Mouse (Mus musculus): Measurements from ENCODE around the gene Mri1. TPM values are rescaled to one million over a fixed set of nuclear protein-coding genes. Genes with fewer than 3 reads are reported as not detected.
A peak's percentile ranks its signal among the peaks of the same experiment; 100 is the strongest.

Gene Mri1
- polyA plus RNA-seq, 1 experiment: 32.9 TPM

DNA sequence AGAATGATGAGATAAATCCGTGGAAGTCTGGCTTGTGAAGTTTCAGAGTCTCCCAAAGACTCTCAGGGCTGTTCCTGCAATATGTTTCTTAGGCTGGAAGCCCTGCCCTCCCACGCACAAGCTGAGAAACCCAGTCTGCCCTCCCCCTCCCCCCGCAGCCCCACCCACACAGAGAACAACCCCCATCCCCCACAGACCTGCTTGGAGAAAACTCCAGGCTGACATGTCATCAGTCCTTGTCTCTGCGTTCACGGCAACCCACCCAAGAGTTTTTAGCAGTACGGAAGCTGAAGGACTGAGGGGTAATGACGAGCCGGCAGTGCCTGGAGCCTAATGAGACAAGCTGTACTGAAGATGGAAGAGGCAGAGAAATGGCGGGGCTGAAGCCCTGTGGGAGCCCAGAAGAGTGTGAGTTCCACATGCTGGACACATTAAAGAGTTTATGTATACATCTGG is 27.5 kb upstream of the Mri1 start:
- no peak for TF ChIP-seq POLR2A (IDR thresholded peaks at IDR 0.05; ENCODE audit: borderline replicate concordance, insufficient read depth, low read length)
- TF ChIP-seq CTCF (IDR thresholded peaks at IDR 0.05; ENCODE audit: borderline replicate concordance, insufficient read depth, low read depth, low read length): no peak
- DNase-seq: peak in 1 of 2 experiments; percentile 29
- no peaks in the 10 kb centered on the region for H3K4me1 ChIP-seq (ENCODE audit: control insufficient read depth, insufficient read depth, low read length)
- peak overlapping the region; percentile 33 for H3K4me3 ChIP-seq (replicated peaks; ENCODE audit: insufficient read depth, low read depth, low read length)
- H3K27ac ChIP-seq (ENCODE audit: insufficient read depth, low read length): peak overlapping the region; percentile 46; the same call in 1 of the 2 replicates
- H3K27me3 ChIP-seq (ENCODE audit: control insufficient read depth, insufficient read depth, low read length): no peaks in the 10 kb centered on the region
- 28% methylated on average over 9 of the region's 9 CpGs for WGBS

- no peak for TF ChIP-seq POLR2A (IDR thresholded peaks at IDR 0.05; ENCODE audit: borderline replicate concordance, insufficient read depth, low read length)
- no peak for TF ChIP-seq CTCF (IDR thresholded peaks at IDR 0.05; ENCODE audit: borderline replicate concordance, insufficient read depth, low read depth, low read length)
- Histone ChIP-seq H3K27ac (ENCODE audit: insufficient read depth, low read length) (no peak overlapping the region), H3K4me1 (ENCODE audit: control insufficient read depth, insufficient read depth, low read length) (no peaks in the 10 kb centered on the region), H3K4me3 (replicated peaks; ENCODE audit: insufficient read depth, low read depth, low read length) (no peak overlapping the region), H3K27me3 (ENCODE audit: control insufficient read depth, insufficient read depth, low read length) (no peaks in the 10 kb centered on the region; the same call in 1 of the 2 replicates)
- 73% methylated on average over 10 of the region's 10 CpGs for WGBS
- DNase-seq: no peak
Observed at GRCm38 (mm10) chr8:84280777-84281176, 23.7 kb upstream of the Mri1 start.

DNA sequence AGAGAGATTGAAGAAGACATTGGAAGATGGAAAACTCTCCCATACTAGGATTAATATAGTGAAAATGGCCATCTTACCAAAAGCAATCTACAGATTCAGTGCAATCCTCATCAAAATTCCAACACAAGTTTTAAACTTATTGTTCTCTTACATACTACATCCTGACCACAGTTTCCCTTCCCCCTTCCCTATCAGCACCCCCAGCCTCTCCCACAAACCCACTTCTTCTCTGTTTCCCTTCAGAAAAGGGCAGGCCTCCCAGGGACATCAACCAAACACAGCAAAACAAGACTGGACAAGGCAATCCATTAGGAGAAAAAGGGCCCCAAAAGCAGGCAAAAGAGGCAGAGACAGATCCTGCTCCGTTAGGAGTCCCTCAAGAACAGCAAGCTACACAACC is 19.3 kb upstream of the Mri1 start:
- no peaks in the 10 kb centered on the region for H3K4me1 ChIP-seq (ENCODE audit: control insufficient read depth, insufficient read depth, low read length)
- no peak overlapping the region for H3K4me3 ChIP-seq (replicated peaks; ENCODE audit: insufficient read depth, low read depth, low read length)
- TF ChIP-seq POLR2A (IDR thresholded peaks at IDR 0.05; ENCODE audit: borderline replicate concordance, insufficient read depth, low read length) (no peak), CTCF (IDR thresholded peaks at IDR 0.05; ENCODE audit: borderline replicate concordance, insufficient read depth, low read depth, low read length) (no peak)
- no peaks in the 10 kb centered on the region; the same call in 1 of the 2 replicates for H3K27me3 ChIP-seq (ENCODE audit: control insufficient read depth, insufficient read depth, low read length)
- 61% methylated on average over 1 of the region's 1 CpGs for WGBS
- no peak overlapping the region for H3K27ac ChIP-seq (ENCODE audit: insufficient read depth, low read length)
- DNase-seq: no peak

DNA sequence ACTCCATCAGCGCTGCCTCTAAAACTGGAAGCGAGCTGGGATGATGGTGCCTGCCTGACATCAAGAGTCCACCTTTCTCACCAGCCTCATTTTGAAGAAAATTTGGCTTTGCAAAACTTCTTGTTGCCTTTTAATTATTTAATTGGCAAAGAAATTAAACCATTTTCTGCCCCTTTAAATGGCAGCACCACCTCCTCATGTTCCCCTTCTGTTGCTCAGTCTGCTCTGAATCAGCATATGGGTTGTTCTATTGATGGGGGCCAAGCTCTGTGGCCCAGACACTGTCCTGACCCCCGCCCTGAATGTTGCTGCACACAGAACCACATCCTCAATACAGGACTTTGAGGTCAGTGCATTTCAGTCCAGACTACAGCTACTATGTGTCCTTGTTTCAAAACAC is 16.8 kb upstream of the Mri1 start:
- Histone ChIP-seq H3K27me3 (ENCODE audit: control insufficient read depth, insufficient read depth, low read length) (no peaks in the 10 kb centered on the region; the same call in 1 of the 2 replicates), H3K27ac (ENCODE audit: insufficient read depth, low read length) (no peak overlapping the region), H3K4me3 (replicated peaks; ENCODE audit: insufficient read depth, low read depth, low read length) (no peak overlapping the region), H3K4me1 (ENCODE audit: control insufficient read depth, insufficient read depth, low read length) (0 out of 2 replicates have a peak, but pooled peaks cover 4% of the 10 kb centered on the region)
- no peak for DNase-seq
- TF ChIP-seq CTCF (IDR thresholded peaks at IDR 0.05; ENCODE audit: borderline replicate concordance, insufficient read depth, low read depth, low read length): no peak
- TF ChIP-seq POLR2A (IDR thresholded peaks at IDR 0.05; ENCODE audit: borderline replicate concordance, insufficient read depth, low read length): no peak
- WGBS: 74% methylated on average over 3 of the region's 3 CpGs

- no peak for TF ChIP-seq CTCF (IDR thresholded peaks at IDR 0.05; ENCODE audit: borderline replicate concordance, insufficient read depth, low read depth, low read length)
- no peak overlapping the region for H3K4me3 ChIP-seq (replicated peaks; ENCODE audit: insufficient read depth, low read depth, low read length)
- H3K4me1 ChIP-seq (ENCODE audit: control insufficient read depth, insufficient read depth, low read length): 0 out of 2 replicates have a peak, but pooled peaks cover 8% of the 10 kb centered on the region
- WGBS: 85% methylated on average over 4 of the region's 4 CpGs
- H3K27ac ChIP-seq (ENCODE audit: insufficient read depth, low read length): no peak overlapping the region
- no peaks in the 10 kb centered on the region; the same call in 1 of the 2 replicates for H3K27me3 ChIP-seq (ENCODE audit: control insufficient read depth, insufficient read depth, low read length)
- DNase-seq: no peak
Observed at GRCm38 (mm10) chr8:84272302-84272701, 15.2 kb upstream of the Mri1 start.

DNA sequence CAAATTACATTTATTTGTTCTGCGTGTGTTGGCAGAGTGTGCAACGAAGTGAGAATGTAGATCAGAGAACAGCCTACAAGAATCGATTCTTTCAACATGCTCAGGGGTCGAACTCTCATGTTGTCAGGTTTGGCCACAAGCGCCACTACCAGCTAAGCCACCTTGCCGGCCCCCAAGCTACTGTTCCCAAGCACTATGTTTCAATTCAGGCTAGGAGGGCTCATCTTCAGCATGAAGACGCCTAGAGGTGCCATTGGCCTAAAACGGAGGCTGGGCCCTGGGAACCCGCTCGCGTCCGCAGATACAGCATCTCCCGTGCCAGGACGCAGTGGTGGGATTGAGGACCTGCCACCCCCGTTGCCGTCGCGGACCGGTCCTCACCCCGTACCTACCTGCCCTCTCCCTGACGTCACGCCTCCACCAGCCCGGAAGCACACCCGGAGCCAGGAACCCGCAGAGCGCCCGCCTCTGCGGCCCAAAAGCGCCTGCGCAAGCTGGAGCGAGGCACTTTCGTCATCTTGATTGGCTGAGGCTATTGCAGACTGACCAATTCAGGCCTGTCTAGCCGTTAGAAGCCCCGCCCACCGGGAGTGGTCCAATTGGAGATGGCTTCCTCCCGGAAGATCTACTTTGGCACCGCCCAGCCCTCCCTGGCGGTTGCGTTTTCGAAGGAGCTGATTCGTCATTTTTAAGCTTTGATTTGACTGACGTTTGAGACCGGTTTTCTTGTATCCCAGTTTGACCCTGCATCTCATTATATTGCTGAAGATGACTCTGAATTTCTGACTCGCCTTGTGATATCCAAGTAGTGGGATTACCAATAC is 13.0 kb upstream of the Mri1 start, which contains the start of gene Ccdc130:
Gene Ccdc130 (minus strand): TSS at position 431 of the 824 bp plus-strand sequence.
- Histone ChIP-seq H3K4me3 (replicated peaks; ENCODE audit: insufficient read depth, low read depth, low read length) (peak within 1 kb of the TSS; percentile 89), H3K4me1 (ENCODE audit: control insufficient read depth, insufficient read depth, low read length) (0 out of 2 replicates have a peak, but pooled peaks cover 8% of the 10 kb centered on the region), H3K27ac (ENCODE audit: insufficient read depth, low read length) (peak within 1 kb of the TSS; percentile 56), H3K27me3 (ENCODE audit: control insufficient read depth, insufficient read depth, low read length) (no peaks in the 10 kb centered on the region)
- DNase-seq: peak; percentile 100
- TF ChIP-seq CTCF (IDR thresholded peaks at IDR 0.05; ENCODE audit: borderline replicate concordance, insufficient read depth, low read depth, low read length) (no peak), POLR2A (IDR thresholded peaks at IDR 0.05; ENCODE audit: borderline replicate concordance, insufficient read depth, low read length) (peak; percentile 98)
- 1% methylated on average over 44 of the region's 44 CpGs for WGBS

DNA sequence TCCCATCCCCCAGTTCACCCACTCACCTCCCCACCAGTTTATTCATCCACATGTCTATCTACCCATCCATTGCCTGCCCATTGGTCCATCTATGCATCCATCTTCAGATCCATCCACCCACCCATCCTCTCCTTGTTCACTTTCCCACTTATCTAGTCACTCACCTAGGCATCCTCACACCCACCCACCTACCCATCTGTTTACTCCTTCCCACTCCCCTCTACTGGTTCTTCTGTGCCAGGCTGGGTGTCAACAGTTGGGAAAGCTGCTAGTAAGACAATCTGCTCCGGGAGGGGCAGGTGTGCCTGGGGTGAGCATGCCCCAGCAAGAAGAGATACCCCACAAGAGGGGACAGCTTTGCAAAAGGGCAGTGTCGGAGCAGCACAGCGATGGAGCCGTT is 4.0 kb upstream of the Mri1 start:
- 87% methylated on average over 4 of the region's 4 CpGs for WGBS
- Histone ChIP-seq H3K27ac (ENCODE audit: insufficient read depth, low read length) (no peak overlapping the region), H3K4me3 (replicated peaks; ENCODE audit: insufficient read depth, low read depth, low read length) (no peak overlapping the region), H3K4me1 (ENCODE audit: control insufficient read depth, insufficient read depth, low read length) (peaks cover 6% of the 10 kb centered on the region), H3K27me3 (ENCODE audit: control insufficient read depth, insufficient read depth, low read length) (no peaks in the 10 kb centered on the region)
- no peak for TF ChIP-seq CTCF (IDR thresholded peaks at IDR 0.05; ENCODE audit: borderline replicate concordance, insufficient read depth, low read depth, low read length)
- no peak for TF ChIP-seq POLR2A (IDR thresholded peaks at IDR 0.05; ENCODE audit: borderline replicate concordance, insufficient read depth, low read length)
- DNase-seq: no peak

DNA sequence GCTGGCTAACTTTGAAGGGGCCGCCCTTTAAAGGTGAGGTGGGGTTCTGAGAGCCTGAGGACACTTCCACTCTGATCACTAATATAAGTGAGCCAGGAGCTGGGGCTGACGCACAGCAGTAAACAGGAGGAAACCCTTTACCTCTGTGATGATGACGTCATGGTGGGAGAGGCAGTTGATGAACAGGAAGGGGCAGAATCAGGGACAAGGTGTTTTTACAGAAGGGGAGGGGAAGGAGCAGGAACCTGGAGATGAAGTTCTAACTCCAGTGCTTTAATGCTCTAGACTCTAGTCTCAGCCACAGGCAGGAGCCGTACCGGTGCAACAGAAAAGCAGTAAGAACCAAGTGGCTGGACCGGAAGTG is 686 bp downstream of the Mri1 start:
- H3K4me1 ChIP-seq (ENCODE audit: control insufficient read depth, insufficient read depth, low read length): peaks cover 8% of the 10 kb centered on the region
- TF ChIP-seq POLR2A (IDR thresholded peaks at IDR 0.05; ENCODE audit: borderline replicate concordance, insufficient read depth, low read length) (no peak), CTCF (IDR thresholded peaks at IDR 0.05; ENCODE audit: borderline replicate concordance, insufficient read depth, low read depth, low read length) (no peak)
- H3K27me3 ChIP-seq (ENCODE audit: control insufficient read depth, insufficient read depth, low read length): no peaks in the 10 kb centered on the region
- DNase-seq: peak in 1 of 2 experiments; percentile 57
- 16% methylated on average over 6 of the region's 6 CpGs for WGBS
- peak overlapping the region; percentile 65 for H3K4me3 ChIP-seq (replicated peaks; ENCODE audit: insufficient read depth, low read depth, low read length)
- H3K27ac ChIP-seq (ENCODE audit: insufficient read depth, low read length): peak overlapping the region; percentile 80
